Mouse (Mus musculus) fibroblast of lung, adult 2 months (primary cell): ENCODE measurements around the gene Cdc37l1.
A peak's percentile ranks its signal among the peaks of the same experiment; 100 is the strongest.

Experiments
- DNase-seq: peaks from one replicate; pipeline ENCODE4 v3.0.0-alpha.2; 2011; ENCODE audit warnings: low read depth

Cdc37l1 gene

DNA sequence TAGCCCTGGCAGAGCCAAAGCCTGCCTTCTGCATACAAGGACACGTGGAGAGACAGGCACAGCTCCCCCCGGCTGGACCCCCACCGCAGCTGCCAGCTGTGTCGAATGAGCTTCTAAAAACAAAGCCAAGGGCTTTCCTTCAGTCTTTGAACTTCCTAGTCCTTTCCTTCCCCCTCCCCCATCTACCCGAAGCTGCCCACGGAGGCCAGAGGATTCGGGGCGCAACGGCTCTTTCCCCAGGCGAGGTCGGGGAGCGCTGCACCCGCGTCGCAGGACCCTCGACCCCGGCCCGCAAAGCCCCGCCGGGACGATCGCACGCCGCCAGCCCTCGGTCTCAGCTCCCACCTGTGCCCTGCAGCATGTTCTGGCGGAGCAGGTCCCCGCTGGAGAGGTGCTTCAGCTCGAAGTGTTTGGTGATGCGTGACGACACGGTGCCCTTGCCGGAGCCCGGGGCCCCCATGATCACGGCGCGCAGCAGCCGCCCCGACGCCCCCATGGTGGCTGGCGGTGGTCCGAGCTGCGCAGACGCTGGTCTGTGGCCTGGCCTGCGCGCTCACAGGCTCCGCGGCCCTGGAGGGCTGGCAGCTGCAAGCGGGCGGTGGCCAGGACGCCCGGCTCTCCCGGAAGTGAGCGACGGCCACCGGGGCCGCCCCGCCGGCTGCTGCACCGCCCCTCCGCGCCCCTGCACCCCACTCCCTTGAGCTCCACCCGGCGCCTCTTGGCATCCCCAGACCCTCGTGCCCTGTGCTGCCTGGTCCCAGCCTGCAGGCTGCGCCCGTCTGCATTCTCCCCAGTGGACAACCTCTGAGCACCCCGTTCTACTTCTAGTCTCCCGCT lies 57.4 kb downstream of the Cdc37l1 start, which contains the start of gene Ak3:
Gene Ak3 (minus strand): TSS at position 628 of the 837 bp plus-strand sequence.
- no peak for DNase-seq

DNA sequence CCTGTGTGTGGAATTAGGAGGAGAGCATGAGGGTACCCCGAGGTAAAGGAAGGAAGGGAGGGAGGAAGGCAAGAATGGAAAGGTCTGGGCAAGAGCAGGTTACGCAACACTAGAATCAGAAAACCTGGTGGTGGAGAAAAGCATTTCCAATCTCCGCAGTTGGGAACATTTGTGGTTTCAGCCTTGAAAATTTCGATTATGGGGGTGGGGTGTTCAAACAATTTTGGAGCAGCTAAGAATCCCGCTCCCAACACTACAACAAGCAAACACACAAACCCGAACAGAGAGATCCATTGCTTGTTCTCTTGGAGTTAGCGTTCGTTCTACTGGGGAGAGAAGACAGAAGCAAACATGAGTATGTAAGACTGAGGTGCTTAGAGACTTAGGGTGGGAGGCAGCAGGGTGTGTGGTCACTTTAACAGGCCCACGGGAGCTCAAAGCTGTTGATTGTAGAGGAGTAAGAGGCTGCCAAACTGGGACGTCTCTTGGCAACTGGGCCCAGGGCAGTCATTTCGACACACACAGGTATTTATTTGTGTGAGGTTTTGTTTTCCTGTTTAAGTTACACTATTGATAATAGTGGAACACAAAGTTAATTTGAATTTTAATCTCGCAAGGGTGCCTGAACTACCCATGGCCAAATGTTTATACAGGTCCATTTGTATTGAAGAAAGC lies 59.4 kb downstream of the Cdc37l1 start:
- no peak for DNase-seq

DNA sequence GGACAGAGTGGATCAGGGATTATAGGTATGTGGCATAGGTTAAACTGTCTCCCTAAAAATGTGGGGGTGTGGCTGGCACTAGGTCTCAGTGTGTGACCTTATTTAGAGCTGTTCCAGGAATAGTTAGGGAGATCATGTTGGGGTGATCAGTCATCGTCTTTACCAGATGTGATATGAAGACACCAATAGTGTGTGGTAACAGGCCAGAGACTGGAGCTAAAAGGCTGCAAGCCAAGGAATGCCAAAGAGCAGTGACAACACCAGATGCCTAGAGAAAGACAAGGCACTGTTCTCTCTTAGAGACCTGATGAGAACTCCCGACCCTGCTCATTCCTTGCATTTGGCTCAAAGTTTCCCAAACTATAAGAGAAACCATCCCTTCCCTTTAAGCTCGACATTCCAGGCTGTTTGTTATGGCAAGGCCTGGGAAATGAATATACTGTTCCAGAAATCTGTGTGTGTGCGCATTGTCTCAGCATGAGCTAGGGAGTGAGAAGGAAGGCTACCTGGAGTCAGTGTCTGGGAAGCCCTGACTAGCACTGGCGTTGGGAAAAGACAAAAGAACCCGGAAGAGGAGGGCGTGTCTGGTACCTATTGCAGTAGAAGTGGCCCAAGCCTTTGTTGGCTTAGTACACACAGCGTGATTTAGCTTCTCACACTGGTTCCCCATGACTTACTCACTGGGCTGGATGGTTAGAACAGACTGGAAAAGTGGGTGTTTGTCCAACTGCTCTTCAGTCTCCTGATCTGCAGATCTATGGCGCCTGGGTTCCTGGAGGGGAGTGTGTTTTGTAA lies 60.2 kb downstream of the Cdc37l1 start:
- DNase-seq = no peak

DNA sequence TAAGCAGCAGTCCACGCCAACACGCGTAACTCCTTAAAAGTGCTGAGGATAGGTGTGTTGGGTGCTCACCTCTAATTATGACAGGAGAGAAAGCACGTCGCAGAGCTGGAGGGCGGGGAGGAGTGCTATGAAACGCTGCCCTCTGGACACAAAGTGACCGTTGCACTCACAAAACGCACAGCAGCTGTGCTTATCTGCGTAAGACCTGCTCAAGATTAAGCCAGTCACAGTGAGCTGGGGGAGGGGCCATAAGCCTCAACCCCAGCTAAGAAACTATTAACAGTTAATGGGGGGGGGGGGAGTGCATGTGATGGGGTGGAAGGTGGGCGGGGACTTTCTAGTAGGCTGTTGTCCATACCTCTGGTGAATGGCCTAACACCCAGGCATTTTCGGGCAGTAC lies 62.6 kb downstream of the Cdc37l1 start:
- DNase-seq = no peak

DNA sequence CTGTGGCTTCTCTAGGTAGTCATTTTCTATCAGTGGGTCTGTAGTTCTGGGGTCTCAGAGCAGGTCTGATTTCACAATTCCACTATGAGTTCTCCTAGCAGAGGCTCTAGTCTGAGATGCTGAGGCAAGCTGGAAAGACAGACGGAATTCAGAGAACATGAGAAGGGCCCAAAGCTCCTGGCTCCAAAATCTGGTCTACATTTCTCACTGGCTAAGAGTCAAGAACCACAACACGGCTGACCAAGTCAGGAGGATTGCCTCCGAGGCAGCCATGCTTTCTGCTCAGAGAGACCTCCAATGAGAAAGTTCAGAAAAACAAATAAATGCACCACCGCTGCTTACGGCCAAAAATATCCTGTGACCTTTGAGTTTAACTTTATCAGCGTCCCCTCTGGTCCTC lies 64.4 kb downstream of the Cdc37l1 start:
- DNase-seq = peak; percentile 74

DNA sequence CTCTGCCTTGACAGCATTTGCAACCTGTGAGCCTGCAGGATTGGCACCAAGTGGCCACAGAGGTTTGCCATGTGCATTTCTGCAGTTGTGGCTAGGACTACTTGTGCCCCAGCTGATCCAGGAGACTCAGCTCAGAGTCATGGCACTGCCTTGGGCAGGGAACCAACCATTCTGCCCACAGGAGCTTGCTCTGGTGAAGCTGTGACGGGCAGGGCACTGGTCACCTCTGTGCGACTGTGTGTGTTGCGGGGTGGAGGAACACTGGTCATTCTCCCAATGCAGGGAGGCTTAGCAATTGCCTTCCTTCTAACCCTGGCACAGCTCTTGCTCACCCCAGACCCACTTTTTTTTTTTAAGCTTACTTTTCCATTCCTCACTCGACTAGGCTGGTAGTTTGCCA lies 65.3 kb downstream of the Cdc37l1 start:
- no peak for DNase-seq

DNA sequence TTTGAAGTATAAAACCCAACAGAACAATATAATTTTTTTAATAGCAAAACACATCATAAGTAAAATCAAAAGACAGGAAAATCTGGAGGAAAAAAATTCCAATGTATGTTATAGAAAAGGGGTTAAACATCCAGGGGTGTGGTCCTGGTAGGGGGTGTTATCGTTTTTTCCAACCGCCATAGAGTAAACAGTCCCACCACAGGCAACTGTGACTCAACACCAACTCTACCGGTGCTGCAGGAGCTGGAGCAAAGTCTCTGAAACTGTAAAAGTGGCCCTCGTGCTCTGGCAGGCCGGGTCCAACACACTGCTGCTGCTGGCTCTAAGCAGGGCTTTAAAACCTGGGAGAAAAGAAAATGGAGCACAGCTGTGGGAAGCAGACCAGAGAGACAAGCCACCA lies 68.6 kb downstream of the Cdc37l1 start:
- no peak for DNase-seq

DNA sequence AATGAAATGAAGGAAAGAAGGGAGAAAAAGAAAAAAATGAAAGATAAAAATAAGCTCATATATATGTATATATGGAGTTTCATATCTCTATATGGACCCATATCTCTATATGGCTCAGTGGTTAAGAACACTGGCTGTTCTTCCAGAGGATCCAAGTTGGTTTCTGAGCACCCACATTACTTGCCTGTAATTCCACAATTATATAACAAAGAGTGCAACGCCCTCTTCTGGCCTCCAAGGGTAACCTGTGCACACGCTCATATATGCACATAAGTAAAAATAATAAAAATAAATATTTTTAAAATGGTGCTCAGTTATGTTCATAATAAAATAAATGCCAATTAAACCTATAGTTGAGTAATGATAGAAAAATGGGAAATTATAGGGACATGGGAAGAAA lies 69.5 kb downstream of the Cdc37l1 start:
- DNase-seq = no peak

DNA sequence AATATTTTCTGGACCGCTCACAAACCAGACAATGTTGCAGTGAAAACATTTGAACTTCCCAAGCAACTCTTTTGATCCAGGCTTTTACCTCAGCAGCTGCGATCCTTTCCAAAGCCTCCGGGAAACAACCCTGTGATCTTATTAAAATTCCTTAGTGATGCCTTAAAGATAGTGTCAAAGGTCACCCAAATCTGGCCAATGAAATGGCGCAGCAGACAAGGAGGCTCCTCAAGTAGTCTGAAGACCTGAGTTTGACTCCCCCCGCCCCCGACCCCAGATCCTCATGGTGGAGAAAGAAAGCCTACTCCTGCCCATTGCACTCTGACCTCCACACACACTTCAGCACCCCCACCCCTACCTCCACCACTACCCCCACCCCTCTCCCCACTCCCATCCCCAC lies 70.1 kb downstream of the Cdc37l1 start:
- DNase-seq = no peak

DNA sequence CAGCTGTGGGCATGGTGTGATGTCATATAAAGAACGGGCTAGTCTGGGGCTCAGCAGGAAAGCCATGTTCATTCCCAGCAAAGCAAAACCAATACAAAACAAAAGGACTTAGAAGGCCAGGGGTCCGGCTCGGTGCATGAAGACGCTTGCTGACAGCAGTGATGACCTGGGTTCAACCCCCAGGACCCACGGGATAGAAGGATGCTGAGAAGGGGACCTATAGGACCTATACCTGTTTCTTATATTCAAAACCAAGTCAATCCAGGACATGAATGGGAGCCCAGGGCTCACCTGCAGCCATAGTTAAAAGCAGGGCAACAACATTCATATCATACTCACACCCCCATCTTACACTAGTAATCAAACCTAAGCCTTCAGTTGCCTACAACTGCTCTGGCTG lies 72.9 kb downstream of the Cdc37l1 start:
- DNase-seq = no peak

DNA sequence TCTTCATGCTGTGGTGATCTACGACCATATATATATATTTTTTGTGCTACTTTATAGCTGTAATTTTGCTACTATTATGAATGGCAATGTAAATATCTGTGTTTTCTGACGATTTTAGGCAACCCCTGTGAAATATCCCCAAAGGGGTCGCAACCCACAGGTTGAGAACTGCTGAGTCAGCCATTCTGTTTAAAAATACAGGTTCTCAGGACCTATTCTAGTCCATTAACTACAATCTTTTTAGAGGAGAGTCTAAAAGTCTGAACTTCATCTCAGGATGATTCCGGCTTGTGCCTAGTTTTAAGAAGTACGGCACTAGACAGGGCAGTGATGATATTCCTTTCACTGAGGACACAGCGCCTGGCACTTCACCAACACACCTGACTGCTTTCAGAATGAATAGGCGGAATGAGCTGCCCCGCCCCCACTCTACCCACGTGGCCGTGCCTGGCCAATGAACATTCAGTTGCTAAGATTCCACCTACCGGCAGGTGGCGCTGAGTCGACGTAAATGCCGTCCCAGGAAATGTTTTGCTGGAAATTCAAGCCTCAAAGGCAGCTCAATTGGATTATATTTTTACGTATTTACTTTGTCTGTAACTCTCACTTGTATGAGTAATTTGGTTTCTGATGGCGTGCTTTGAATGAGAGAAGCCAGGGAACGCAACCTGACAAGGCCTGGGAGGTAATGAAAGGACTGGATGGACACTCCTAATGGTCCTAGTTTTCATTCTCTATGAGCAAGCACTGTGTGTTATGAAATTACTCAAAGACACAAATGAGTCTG lies 73.6 kb downstream of the Cdc37l1 start:
- DNase-seq = peak; percentile 81

DNA sequence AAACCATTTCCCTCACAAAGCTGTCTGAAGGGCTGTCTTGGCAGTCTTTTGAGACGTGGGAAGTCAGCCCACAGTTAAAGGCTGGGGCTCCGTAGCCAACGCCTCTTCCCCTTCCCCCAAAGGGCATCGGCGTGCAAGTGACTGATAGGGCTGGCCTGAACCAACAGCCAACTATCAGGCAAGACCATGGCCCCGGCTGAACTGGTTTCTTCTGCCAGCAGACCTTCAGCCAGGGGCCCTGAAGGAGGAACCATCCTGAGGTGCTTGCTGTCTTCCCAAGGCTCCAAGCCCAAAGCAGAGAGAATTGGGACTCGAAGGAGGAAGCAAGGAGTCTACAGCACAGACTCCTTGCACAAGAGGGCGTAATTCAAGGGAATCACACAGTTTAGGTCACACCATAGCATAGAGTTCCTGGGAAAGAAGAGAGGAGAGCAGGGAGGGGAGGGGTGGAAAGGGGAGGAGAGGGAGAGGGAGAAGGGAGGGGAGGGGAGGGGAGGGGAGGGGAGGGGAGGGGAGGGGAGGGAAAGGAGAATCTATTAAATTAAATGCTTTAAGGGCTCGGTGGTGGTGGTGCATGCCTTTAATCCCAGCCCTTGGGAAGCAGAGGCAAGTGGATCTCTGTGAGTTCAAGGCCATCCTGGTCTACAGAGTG lies 74.4 kb downstream of the Cdc37l1 start:
- no peak for DNase-seq

DNA sequence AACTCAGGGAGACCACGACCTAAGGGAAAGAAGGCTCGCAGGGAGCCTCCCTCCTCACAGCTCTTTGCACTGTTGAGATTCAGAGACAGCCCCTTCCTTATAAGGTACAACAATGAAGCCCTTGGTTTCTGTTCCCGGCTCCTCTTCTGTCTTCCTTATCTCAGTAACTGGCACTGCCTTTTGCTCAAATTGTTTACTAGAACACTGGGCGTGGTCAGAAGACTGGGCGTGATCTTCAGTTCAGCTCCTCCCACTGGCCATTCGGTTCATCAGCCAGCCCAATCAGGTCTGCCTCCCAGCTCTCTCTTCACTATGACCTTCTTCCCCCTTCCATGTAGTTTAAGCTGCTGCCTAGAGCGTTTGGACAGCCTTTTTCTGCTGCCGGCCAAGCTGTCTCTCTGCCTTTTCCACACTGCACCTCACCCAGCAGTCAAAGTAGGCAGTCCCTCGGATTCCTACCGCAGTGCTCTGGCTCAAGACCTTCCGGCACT lies 76.9 kb downstream of the Cdc37l1 start:
- no peak for DNase-seq

DNA sequence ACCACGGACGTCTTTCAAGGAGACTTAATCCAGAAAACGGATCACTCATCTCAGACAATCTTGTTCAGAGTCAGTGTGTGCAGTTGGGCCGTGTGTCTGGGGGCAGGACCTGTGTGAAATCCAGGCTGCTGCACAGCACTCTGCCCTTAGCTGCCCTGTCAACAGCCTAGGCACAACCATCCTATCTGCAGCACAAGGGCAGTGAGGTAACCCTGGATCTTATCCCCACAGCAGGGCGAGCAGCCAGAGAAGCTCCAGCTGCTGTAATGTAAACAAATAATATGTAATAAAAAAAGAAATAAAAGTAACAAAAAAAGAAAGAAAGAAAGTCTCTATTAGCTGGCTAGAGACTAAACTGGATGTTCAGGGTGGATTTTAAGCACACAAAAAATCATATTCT lies 79.0 kb downstream of the Cdc37l1 start:
- no peak for DNase-seq

DNA sequence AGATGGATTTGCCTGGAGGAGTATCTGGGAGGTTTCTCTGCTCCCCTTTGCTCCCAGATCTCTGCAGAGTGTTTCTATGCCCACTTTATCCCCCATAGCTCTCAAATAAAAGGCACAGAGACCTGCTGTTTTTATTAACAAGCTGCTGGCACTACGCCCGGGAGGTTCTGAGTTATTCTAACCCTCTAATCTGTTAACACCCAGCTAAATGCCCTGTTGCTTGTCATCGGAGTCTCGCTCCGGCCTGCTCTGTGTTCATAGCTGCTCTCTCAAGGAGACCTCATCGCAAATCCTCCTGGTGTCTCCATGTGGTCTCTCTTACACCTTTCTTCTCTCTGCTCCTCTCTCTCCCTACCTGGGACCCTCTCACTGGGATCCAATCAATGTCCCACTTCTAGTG lies 84.7 kb downstream of the Cdc37l1 start:
- DNase-seq = no peak
